Mouse (Mus musculus): ENCODE measurements at regions not wholly inside any gene's neighbourhood (a gene's known extent, or its start where the extent isn't known, plus 50 kb on each side); places are given as distances from the start of the nearest gene placed in this dataset.

DNA sequence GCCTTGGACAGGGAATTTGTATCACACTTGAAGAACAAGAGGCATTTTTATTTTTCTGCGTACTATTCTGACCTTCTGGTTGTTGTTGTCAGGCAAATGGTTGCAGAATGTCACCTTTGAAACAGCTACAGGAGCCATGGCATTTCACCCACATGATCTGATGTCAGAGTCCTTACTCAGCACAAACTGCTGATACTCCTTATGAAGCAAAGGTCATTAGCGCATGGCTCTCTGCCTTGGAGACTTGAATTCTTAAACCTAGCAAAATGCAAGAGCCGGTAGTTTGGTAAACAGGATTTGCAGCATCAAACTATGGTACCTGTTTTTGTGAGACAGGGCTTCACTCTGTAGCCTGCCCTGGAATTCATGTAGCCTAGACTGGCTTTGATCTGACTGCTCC lies 127.3 kb upstream of the Tut7 start:
- no peak for TF ChIP-seq TAL1 (IDR thresholded peaks at IDR 0.05; ENCODE audit: low read length)
- TF ChIP-seq GATA1 (IDR thresholded peaks at IDR 0.05; ENCODE audit: low read length): no peak
